Mouse (Mus musculus): ENCODE measurements at regions not wholly inside any gene's neighbourhood (a gene's known extent, or its start where the extent isn't known, plus 50 kb on each side); places are given as distances from the start of the nearest gene placed in this dataset.
"Not testable (repeated sequence)": the region's sequence is repeated elsewhere in the genome, so short reads cannot be mapped to it uniquely, and the experiment has no call there.

DNA sequence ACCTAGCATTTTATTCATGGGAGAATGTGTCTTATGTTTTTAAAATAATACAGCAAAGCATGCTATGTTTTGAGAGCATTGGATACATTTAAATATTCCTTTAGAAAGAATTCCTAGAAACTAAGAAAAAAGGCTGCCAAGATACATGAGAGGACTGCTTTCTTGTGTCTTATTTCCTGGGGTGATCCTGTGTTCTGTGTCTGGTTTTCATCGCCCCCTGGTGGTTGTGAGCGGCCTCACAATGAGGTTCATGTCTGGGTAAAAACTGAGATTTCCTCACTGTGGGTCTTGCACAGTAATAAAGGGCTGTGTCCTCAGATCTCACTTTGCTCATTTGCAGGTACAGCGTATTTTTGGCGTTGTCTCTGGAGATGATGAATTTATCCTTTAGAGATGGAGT, 469.2 kb downstream of the Adam6a start:
- peak; percentile 63 for DNase-seq

DNA sequence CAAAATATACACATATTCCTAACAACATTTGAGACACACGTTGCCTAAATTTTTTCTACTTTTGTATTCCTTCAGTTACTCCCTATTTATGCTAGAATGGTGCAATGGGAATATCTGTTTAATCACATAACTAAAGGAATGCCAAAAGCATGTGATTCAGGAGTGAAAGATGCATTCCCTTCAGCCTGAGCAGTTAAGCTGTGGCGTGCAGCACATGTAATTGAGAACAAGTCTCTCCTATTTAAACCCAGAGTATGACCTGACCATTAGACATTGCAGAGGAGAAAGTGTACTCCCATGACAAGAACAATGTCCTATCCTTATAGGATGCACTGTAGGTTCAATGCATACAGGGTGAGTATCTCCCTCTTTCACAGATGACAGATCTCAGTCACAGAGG, 493.3 kb downstream of the Adam6a start:
- DNase-seq, result not testable (repeated sequence)

DNA sequence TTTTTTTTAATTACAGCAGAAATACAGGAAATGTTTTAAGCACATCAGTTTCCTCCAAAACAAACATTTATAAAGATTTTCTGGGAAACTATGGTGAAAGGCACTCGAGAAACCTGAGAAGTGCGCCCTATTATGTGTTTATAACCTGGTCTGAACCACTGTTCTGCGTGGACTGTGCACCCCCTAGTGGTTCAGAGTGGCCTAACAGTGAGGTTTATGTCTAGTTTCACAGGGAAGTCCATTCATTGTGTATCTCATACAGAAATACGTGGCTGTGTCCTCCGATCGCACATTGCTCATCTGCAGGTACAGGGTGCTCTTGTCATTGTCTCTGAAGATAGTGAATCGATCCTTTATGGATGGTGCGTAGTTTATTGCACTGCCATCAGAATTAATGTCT, 504.3 kb downstream of the Adam6a start:
- peak; percentile 17 for DNase-seq

DNA sequence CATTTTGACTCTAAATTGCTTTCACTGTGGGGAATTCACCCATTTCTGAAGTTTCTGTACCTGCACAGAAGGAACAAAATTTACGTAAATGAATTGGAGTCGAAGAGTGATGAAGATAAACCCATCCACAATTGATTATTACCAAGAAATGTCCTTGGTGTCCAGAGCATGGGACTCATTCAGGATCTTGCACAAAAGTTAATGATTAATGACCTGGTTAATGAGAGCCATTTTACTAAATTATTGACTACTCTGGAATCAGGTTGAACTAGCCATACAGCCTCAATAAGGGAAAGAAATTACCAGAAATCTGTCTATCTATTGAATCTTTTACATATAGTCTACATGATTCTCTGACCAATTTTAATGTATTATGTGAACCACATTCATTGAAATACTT, 509.6 kb downstream of the Adam6a start:
- no peak for DNase-seq

DNA sequence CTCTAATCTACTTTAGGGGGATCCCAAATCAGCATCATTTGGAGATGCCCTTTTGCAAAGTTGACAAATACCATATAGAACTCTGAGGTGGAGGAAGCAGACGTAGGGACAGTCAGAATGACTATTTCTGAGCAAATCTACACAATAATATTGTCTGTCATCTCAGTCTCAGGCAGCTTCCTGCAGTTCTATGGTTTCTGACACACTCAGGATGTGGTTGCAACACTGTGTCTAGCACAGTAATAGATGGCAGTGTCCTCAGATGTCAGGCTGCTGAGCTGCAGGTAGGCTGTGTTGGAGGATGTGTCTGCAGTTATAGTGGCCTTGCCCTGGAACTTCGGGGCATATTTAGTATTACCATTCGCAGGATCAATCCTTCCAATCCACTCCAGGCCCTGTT, 515.9 kb downstream of the Adam6a start:
- no peak for DNase-seq

DNA sequence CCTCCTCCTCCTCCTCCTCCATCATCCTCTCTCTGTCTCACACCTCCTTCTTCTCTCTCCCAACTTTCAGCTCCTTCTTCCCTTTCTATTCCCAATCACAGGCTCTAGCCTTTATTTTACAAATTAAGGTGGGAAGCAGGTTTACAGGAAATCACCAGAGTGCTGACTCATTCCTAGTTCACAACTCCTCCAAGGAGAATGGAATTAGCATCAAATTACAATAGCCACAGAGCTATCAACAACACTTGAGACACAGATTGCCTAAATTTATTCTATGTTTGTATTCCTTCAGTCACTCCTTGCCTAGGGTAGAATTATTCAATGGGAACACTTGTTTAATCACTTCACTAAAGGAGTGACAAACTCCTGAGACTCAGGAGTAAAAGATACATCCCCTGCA, 523.5 kb downstream of the Adam6a start:
- no peak for DNase-seq

DNA sequence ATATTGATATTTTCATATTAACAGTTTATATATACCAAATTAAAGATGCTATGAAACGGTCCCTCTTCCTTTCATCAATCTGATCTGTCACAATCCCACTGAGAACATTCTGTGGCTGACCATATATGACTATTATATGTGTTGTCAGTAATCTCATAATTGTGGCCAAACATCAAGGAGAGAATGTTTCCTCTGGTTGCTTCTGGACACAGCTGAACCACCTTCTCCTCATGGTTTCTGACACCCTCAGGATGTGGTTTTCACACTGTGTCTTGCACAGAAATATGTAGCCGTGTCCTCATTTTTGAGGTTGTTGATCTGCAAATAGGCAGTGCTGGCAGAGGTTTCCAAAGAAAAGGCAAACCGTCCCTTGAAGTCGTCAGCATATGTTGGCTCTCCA, 565.0 kb downstream of the Adam6a start:
- not testable (repeated sequence) for DNase-seq

DNA sequence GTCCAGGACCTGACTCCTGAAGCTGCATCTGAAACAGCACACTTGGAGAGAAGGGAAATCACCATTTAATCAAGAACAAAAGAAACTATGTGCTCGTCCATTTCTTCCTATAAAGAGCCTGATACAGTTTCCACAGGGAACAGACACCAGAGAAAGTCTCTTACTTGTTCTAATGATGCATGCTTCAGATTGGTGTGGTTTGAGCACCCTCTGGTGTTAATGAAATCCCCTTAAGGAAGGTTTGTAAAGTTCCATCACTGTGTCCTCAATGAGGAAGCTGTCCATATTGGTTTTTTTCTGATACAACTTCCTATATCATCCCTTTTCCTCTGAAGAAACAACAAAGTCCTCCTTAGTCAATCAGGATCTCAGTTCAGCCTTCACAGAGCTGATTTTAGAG, 591.2 kb downstream of the Adam6a start:
- no peak for DNase-seq

DNA sequence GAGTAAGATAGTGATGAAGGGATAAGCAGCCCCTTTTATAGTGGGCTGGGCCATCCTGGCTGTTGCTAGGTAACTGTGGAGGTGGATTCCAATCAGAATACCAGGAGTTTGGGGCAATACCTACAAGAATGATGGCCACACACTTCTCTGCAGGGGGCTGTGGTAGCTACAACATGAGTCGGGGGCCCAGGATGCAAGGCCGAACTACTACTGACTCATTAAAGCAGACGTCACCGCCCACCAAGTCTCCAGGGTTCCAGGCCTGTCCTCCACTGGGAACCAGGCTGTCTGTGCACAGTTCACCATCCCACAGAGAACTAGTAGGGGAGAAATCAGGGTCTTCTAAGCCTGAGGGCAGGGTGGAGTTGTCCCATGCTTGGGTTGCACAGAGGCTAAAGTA, 605.1 kb downstream of the Adam6a start:
- no peak for DNase-seq

DNA sequence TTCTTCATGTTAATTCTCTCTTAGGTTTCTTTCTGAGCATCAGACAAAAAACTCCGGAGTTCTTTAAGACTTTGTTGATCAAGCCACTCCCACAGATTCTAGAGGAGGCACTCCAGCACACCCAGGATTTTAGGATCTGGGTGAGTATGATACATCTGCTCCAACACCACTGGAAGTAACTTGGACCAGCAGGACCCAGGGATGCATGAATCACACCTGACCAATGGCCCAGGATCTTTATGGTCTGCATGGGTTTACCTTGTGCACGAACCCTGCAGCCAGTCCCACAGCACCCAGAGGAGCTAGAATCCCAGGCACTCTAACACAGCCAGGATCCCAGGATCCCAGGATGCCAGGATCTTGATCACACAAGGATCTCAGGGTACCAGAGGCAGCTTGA, 628.6 kb downstream of the Adam6a start:
- DNase-seq, result no peak

DNA sequence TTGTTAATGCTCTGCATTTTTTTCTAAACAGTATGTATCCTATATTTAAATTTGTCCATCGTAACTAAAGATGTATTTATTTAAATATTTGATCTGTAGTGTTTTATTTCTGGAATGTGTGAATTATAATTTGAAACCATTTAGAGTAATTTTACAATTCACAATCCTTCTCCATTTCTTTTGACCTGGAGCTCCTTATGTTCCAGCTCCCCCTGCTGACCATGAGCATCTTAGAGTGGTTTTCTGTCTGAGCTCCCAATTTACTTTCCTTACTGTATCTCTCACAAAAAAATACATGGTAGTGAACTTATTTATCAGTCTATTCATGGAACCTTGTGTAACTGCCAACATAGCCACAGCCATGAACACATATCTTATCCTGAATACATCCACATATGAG, 655.8 kb downstream of the Adam6a start:
- DNase-seq, result no peak

DNA sequence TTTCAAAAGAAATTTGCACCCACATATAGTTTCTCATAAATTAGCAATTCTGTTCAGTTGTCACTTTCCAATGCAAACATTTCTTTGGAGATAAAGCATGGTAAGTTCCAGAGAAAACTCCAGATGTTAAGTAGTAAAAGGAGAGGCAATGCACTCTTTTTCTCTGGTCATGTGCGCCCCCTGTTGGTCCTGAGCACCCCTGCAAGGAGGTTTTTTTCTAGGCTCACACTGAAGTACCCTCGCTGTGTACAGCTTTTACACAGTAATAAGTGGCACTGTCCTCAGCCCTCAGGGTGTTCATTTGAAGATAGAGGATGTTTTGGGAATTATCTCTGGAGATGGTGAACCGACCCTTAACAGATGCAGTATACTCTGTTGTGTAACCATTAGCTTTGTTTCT, 678.8 kb downstream of the Adam6a start:
- DNase-seq, result no peak

Data from heart, postnatal 4 days (tissue).